Mouse (Mus musculus) embryonic fibroblast, embryonic 13.5 days (primary cell): ENCODE measurements around the gene Tmem145. TPM values are rescaled to one million over a fixed set of nuclear protein-coding genes. Genes with fewer than 3 reads are reported as not detected.
A peak's percentile ranks its signal among the peaks of the same experiment; 100 is the strongest.
"Not testable (repeated sequence)": the region's sequence is repeated elsewhere in the genome, so short reads cannot be mapped to it uniquely, and the experiment has no call there.

Source experiments
- H3K27ac ChIP-seq: 2 replicates; pipeline ENCODE4 v1.5.1; 2012; ENCODE audit warnings: low read length, control low read depth, inconsistent platforms; ENCODE audit not compliant: insufficient read depth
- H3K4me1 ChIP-seq: 2 replicates; pipeline ENCODE4 v1.6.1; 2011; ENCODE audit warnings: low read length; ENCODE audit not compliant: control insufficient read depth, insufficient read depth
- H3K4me3 ChIP-seq: 2 replicates; pipeline ENCODE4 v1.5.1; 2011; ENCODE audit warnings: mild to moderate bottlenecking, control low read depth, low read length; ENCODE audit not compliant: insufficient read depth
- CTCF ChIP-seq: IDR thresholded peaks from 2 replicates; pipeline ENCODE4 v1.5.1; 2011; ENCODE audit warnings: mild to moderate bottlenecking, control low read depth, low read length, moderate library complexity, borderline replicate concordance; ENCODE audit not compliant: insufficient read depth
- POLR2A ChIP-seq: IDR thresholded peaks from 2 replicates; pipeline ENCODE4 v1.6.1; 2011; ENCODE audit warnings: low read depth, mild to moderate bottlenecking, control low read depth, low read length, moderate library complexity
- polyA plus RNA-seq: library from polyadenylated mRNA; stranded (reverse); fragments of >200 nt; gene quantifications from 2 replicates; pipeline ENCODE4 v1.2.4, GENCODE M21; 2011; ENCODE audit warnings: low read depth; ENCODE audit not compliant: missing spikeins, insufficient read length

The Tmem145 gene
- not detected in 2 replicates for polyA plus RNA-seq

DNA sequence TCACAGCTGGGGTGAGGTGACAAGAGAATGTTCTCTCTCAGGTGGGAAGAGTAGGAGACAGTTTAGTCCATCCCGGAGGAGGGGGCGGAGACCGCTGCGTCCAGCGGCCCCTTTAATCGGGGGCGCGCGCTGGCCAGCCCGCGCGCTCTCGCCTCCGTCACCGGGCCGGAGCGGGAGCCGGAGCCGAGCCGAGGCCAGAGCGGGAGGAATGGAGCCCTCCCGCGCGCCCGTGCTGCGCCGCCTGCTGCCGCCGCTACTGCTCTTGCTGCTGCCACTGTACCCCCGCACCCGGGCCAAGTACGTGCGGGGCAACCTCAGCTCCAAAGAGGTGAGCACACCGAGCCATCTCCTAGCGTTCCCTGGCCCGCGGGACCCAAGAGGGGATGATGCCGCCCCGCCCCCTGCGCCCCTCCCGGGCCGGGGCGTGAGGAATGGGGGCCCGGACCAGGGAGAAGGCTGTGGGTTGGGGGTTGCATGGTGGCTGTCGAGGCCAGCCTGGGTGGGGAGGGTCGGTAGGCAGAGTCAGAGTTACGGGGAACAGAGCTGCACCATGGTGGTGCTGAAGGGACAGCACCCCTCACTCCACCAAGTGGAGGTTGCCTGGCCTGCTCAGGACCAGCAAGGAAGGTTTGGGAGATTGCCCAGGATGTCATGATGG, at the start of gene Tmem145:
Gene Tmem145, plus strand, starts transcription at position 151 of the 658 bp plus-strand sequence.
- TF ChIP-seq CTCF (no peak), POLR2A (no peak)
- Histone ChIP-seq H3K27ac (no peak within 1 kb of the TSS), H3K4me1 (no peaks in the 10 kb centered on the region; the same call in 1 of the 2 replicates), H3K4me3 (peak within 1 kb of the TSS; percentile 25)

DNA sequence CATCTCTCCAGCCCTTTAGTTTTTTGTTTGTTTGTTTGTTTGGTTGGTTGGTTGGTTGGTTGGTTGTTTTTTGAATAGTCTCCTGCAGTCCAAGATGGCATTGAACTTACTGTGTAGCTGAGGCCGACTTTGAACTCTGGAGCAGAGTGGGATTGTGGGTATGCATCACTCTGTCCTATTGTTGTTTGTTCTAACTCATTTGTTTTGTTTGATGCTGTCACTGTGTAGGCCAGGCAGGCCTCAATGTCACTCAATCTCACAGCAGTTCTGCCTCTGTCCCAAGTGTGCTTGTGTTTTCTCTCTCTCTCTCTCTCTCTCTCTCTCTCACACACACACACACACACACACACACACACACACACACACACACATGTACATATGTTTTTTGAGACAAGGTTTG, 44.0 kb upstream of the Tmem145 start:
- Histone ChIP-seq H3K4me1 (no peaks in the 10 kb centered on the region), H3K27ac (no peak overlapping the region), H3K4me3 (no peak overlapping the region)
- TF ChIP-seq CTCF = no peak
- no peak for TF ChIP-seq POLR2A

- Histone ChIP-seq H3K27ac (no peak overlapping the region), H3K4me1 (no peaks in the 10 kb centered on the region), H3K4me3 (no peak overlapping the region)
- TF ChIP-seq POLR2A = no peak
- no peak for TF ChIP-seq CTCF
These were observed 41.7 kb upstream of the Tmem145 start for GRCm38 (mm10) chr7:25263968-25264870.

- H3K4me1 ChIP-seq, H3K27ac ChIP-seq: not testable (repeated sequence)
These were observed 40.2 kb upstream of the Tmem145 start for GRCm38 (mm10) chr7:25265743-25266142.

DNA sequence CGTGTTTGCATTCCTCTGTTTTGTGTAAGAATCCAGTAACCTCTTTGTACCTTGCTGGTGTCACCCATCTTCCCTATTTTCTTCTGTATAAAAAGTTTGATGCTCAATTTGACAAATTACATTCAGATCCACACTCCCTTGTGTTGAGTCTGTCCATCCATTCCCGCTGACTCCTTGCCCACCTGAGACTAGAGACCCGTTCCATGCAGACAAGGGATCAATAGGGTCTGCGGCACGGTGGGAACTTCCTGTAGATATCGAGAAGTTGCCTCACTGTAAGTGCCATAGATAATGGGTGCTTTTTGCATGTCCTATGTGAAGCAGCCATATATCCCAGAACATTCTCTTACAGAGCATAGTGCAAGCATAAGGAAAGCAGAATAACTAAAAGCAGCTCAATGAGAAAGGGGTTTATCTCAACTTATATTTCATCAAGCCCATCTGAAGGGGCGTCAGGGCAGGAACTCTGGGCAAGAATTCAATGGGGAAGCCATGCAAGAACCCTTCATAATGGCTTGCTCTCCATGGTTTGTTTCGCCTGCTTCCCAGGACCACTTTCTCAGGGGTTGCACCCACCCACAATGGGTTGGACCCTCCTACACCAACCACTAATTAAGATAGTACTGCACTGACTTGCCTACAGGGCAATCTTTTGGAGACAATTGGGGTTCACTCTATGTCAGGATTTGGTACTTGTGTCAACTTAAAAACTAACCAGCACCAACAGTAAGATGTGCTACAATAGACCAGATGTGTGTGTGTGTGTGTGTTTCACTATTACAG, 39.5 kb upstream of the Tmem145 start:
- Histone ChIP-seq H3K4me1 (peaks cover 4% of the 10 kb centered on the region; the same call in 1 of the 2 replicates), H3K4me3 (no peak overlapping the region), H3K27ac (no peak overlapping the region)
- no peak for TF ChIP-seq CTCF
- TF ChIP-seq POLR2A = no peak

More at GRCm38 (mm10) chr7:25265743-25266142, 40.2 kb upstream of the Tmem145 start:
- H3K4me3 ChIP-seq = not testable (repeated sequence)

DNA sequence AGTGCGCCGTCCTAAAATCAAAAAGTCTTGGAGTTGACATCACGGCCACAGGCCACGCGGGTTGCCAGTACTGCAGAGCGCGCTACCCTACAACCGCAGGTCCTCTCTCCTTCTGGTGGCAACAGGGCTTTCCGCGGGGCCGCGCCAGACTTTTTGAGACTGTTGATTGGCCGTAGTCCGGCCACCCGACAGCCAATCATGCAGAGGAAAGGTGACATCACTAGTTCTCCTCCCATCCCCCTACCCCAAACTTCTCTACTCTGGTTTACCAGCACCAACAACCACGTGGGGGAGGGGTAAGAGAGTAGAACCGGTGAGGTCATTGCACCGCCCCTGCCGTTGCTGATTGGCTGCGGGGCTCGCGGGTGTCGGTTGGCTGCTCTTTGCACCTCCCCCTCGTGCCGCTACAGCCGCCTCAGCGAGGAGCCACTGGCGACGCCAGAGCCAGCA, 38.6 kb upstream of the Tmem145 start, which contains the start of gene Cic:
Gene Cic, plus strand, starts transcription at position 404 of the 450 bp plus-strand sequence.
- H3K4me3 ChIP-seq = peak within 1 kb of the TSS; percentile 83

DNA sequence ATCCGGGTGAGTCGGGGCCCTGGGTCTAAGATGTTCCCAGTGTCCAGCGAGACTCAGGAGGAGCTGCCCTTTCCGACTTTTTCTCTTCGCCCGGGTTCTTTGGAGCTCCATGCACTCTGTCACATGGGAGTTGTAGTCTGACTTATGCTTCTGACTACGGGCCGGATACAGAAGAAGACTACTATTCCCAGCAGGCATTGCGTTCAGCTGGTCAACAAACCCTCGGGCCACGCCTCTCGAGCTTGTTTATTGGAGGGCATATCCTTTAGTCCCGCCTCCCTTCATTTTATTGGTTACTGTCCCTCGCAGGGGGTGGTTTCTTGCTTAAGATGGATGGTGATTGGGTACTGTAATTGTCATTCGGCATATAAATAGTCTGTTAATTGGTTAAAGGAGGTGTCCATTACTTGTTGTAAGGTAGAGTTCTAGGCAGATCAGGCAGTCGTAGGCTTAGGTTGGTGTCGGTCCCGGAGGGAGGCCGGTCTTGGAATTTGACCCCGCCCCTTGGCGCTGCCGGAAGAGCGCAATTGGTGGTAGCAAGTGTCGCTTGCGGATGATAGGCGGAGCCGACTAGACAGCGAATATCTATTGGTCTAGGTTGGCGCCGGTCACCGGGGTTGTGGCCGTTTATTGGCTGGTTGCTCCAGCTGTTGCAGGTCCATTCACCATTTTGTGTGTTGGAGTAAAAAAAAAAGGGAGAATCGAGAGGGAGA, 38.0 kb upstream of the Tmem145 start:
- peaks cover 4% of the 10 kb centered on the region; the same call in 1 of the 2 replicates for H3K4me1 ChIP-seq
- TF ChIP-seq POLR2A (no peak), CTCF (no peak)
- peak overlapping the region; percentile 83 for H3K4me3 ChIP-seq
- peak overlapping the region; percentile 84 for H3K27ac ChIP-seq

More for the DNA sequence above, 38.6 kb upstream of the Tmem145 start, which contains the start of gene Cic:
- Histone ChIP-seq H3K27ac (peak within 1 kb of the TSS; percentile 84), H3K4me1 (peaks cover 4% of the 10 kb centered on the region; the same call in 1 of the 2 replicates)
- TF ChIP-seq POLR2A (peak; percentile 78), CTCF (no peak)

- TF ChIP-seq POLR2A (no peak), CTCF (no peak)
- Histone ChIP-seq H3K4me3 (peak overlapping the region; percentile 83), H3K27ac (peak overlapping the region; percentile 72; the same call in 1 of the 2 replicates), H3K4me1 (peaks cover 4% of the 10 kb centered on the region; the same call in 1 of the 2 replicates)
These were observed 37.3 kb upstream of the Tmem145 start for GRCm38 (mm10) chr7:25268588-25268987.

DNA sequence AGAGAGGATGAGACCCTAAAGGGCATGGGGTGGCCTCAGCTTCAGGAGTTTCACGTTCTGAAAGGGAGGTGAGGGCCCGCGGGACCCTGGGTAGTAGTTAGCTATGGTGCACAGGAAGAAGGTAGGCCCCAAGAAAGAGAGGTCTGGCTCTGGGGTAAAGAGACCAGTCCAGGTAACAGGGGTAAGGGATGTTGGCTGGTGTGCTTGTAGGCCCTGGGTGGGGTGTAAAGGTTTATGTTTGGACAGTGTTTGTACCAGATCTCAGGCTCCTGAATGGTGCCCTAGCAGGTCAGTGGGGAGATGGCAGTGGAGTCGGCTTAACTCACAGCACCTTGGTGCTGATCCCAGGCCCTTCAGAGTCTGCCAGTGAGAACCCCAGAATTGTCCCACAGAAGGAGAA, 36.9 kb upstream of the Tmem145 start:
- Histone ChIP-seq H3K4me1 (peaks cover 4% of the 10 kb centered on the region; the same call in 1 of the 2 replicates), H3K4me3 (peak overlapping the region; percentile 83), H3K27ac (peak overlapping the region; percentile 45)
- no peak for TF ChIP-seq POLR2A
